Mouse (Mus musculus): ENCODE measurements at regions not wholly inside any gene's neighbourhood (a gene's known extent, or its start where the extent isn't known, plus 50 kb on each side); places are given as distances from the start of the nearest gene placed in this dataset.

- TF ChIP-seq CTCF (IDR thresholded peaks at IDR 0.05; ENCODE audit: borderline replicate concordance, insufficient read depth, low read depth, low read length) (0 out of 2 replicates have a peak, but pooled peaks have one; percentile 34), POLR2A (IDR thresholded peaks at IDR 0.05; ENCODE audit: borderline replicate concordance, insufficient read depth, low read length) (no peak)
Observed at GRCm38 (mm10) chr15:38431668-38432067, 1006.3 kb downstream of the 4930447A16Rik start.
